Mouse (Mus musculus) limb, embryonic 15.5 days (tissue): Measurements from ENCODE around the gene Tcl1. TPM values are rescaled to one million over a fixed set of nuclear protein-coding genes. Genes with fewer than 3 reads are reported as not detected.
A peak's percentile ranks its signal among the peaks of the same experiment; 100 is the strongest.

ENCODE experiments used
- ATAC-seq: fragments of 200-750 bp; cut with Nextera tagmentation; 2 replicates; pipeline ENCODE4 v1.8.0; 2017; ENCODE audit warnings: low read depth, moderate TSS enrichment; ENCODE audit not compliant: insufficient number of reproducible peaks, low FRiP score, low TSS enrichment
- H3K27ac ChIP-seq: fragments of 300-500 bp; sonication (generic); 2 replicates; pipeline ENCODE4 v1.5.1; 2015; ENCODE audit warnings: moderate library complexity, mild to moderate bottlenecking, inconsistent platforms
- H3K27me3 ChIP-seq: fragments of 300-500 bp; sonication (generic); 2 replicates; pipeline ENCODE4 v1.6.1; 2015; ENCODE audit warnings: inconsistent platforms
- H3K36me3 ChIP-seq: fragments of 300-500 bp; sonication (generic); 2 replicates; pipeline ENCODE4 v1.6.1; 2015; ENCODE audit warnings: inconsistent platforms
- H3K4me1 ChIP-seq: fragments of 300-500 bp; sonication (generic); 2 replicates; pipeline ENCODE4 v1.6.1; 2015; ENCODE audit warnings: inconsistent platforms
- H3K4me2 ChIP-seq: fragments of 300-500 bp; sonication (generic); 2 replicates; pipeline ENCODE4 v1.6.1; 2015; ENCODE audit warnings: mild to moderate bottlenecking, inconsistent platforms
- H3K4me3 ChIP-seq: fragments of 300-500 bp; sonication (generic); 2 replicates; pipeline ENCODE4 v1.5.1; 2015; ENCODE audit warnings: mild to moderate bottlenecking, inconsistent platforms
- H3K9ac ChIP-seq: fragments of 300-500 bp; sonication (generic); 2 replicates; pipeline ENCODE4 v1.6.1; 2015; ENCODE audit warnings: inconsistent platforms
- H3K9me3 ChIP-seq: fragments of 300-500 bp; sonication (generic); 2 replicates; pipeline ENCODE4 v1.6.1; 2016; ENCODE audit warnings: inconsistent platforms
- WGBS: fragments of 180-500 bp; shearing (Covaris S2); methylation state at CpG from one replicate; pipeline ENCODE4 v1.1.7; 2015; 5-methylcytosine and 5-hydroxymethylcytosine counted together
- polyA plus RNA-seq: library from polyadenylated mRNA; unstranded; fragments of >200 nt; fragmentation: Nextera tagmentation; extraction: Ambion mirVana; gene quantifications from 2 replicates; pipeline ENCODE4 v1.2.1, GENCODE M21; 2015

The Tcl1 gene
- not detected in 2 replicates for polyA plus RNA-seq

- no peak for ATAC-seq
- no peaks in the 10 kb centered on the region for H3K27me3 ChIP-seq
- 85% methylated on average over 22 of the region's 22 CpGs for WGBS
- no peaks in the 10 kb centered on the region for H3K36me3 ChIP-seq
- no peak within 1 kb of the TSS for H3K9ac ChIP-seq
- no peaks in the 10 kb centered on the region for H3K9me3 ChIP-seq
- no peak within 1 kb of the TSS for H3K4me3 ChIP-seq
- H3K27ac ChIP-seq: no peak within 1 kb of the TSS
- H3K4me1 ChIP-seq: no peaks in the 10 kb centered on the region
- no peak within 1 kb of the TSS for H3K4me2 ChIP-seq
Observed at GRCm38 (mm10) chr12:105222601-105223319, at the start of gene Tcl1. Gene Tcl1, minus strand, starts transcription at chr12:105222793.

GRCm38 (mm10) chr12:105271016-105271965, 48.7 kb upstream of the Tcl1 start:
- no peaks in the 10 kb centered on the region for H3K4me1 ChIP-seq
- ATAC-seq: no peak
- no peak overlapping the region for H3K9ac ChIP-seq
- H3K27me3 ChIP-seq: no peaks in the 10 kb centered on the region
- H3K4me2 ChIP-seq: no peak overlapping the region
- no peak overlapping the region for H3K4me3 ChIP-seq
- no peaks in the 10 kb centered on the region for H3K36me3 ChIP-seq
- no peaks in the 10 kb centered on the region for H3K9me3 ChIP-seq
- 25% methylated on average over 17 of the region's 17 CpGs for WGBS
- no peak overlapping the region for H3K27ac ChIP-seq

- no peaks in the 10 kb centered on the region for H3K36me3 ChIP-seq
- H3K4me2 ChIP-seq: no peak overlapping the region
- H3K4me1 ChIP-seq: no peaks in the 10 kb centered on the region
- no peaks in the 10 kb centered on the region for H3K9me3 ChIP-seq
- ATAC-seq: no peak
- 79% methylated on average over 5 of the region's 5 CpGs for WGBS
- no peak overlapping the region for H3K27ac ChIP-seq
- no peak overlapping the region for H3K9ac ChIP-seq
- H3K27me3 ChIP-seq: no peaks in the 10 kb centered on the region
- H3K4me3 ChIP-seq: no peak overlapping the region
Observed at GRCm38 (mm10) chr12:105267076-105267475, 44.5 kb upstream of the Tcl1 start.

GRCm38 (mm10) chr12:105266096-105266495, 43.5 kb upstream of the Tcl1 start:
- no peak overlapping the region for H3K4me2 ChIP-seq
- no peak overlapping the region for H3K9ac ChIP-seq
- 6% methylated on average over 3 of the region's 3 CpGs for WGBS
- no peaks in the 10 kb centered on the region for H3K4me1 ChIP-seq
- H3K4me3 ChIP-seq: no peak overlapping the region
- H3K27me3 ChIP-seq: 0 out of 2 replicates have a peak, but pooled peaks cover 3% of the 10 kb centered on the region
- H3K27ac ChIP-seq: no peak overlapping the region
- no peak for ATAC-seq
- no peaks in the 10 kb centered on the region for H3K36me3 ChIP-seq
- no peaks in the 10 kb centered on the region for H3K9me3 ChIP-seq

GRCm38 (mm10) chr12:105259221-105259620, 36.6 kb upstream of the Tcl1 start:
- H3K27ac ChIP-seq: no peak overlapping the region
- 22% methylated on average over 4 of the region's 4 CpGs for WGBS
- no peaks in the 10 kb centered on the region for H3K4me1 ChIP-seq
- H3K36me3 ChIP-seq: no peaks in the 10 kb centered on the region
- H3K4me3 ChIP-seq: no peak overlapping the region
- H3K4me2 ChIP-seq: no peak overlapping the region
- H3K9me3 ChIP-seq: no peaks in the 10 kb centered on the region
- H3K27me3 ChIP-seq: 0 out of 2 replicates have a peak, but pooled peaks cover 3% of the 10 kb centered on the region
- H3K9ac ChIP-seq: no peak overlapping the region
- no peak for ATAC-seq

- no peaks in the 10 kb centered on the region for H3K36me3 ChIP-seq
- H3K9me3 ChIP-seq: no peaks in the 10 kb centered on the region
- H3K4me1 ChIP-seq: no peaks in the 10 kb centered on the region
- H3K4me3 ChIP-seq: no peak overlapping the region
- 0 out of 2 replicates have a peak, but pooled peaks cover 3% of the 10 kb centered on the region for H3K27me3 ChIP-seq
- H3K27ac ChIP-seq: no peak overlapping the region
- no peak overlapping the region for H3K9ac ChIP-seq
- 13% methylated on average over 9 of the region's 9 CpGs for WGBS
- no peak overlapping the region for H3K4me2 ChIP-seq
- ATAC-seq: no peak
Observed at GRCm38 (mm10) chr12:105258787-105259186, 36.2 kb upstream of the Tcl1 start.

- no peak overlapping the region for H3K4me2 ChIP-seq
- H3K4me3 ChIP-seq: no peak overlapping the region
- 91% methylated on average over 3 of the region's 3 CpGs for WGBS
- no peak overlapping the region for H3K9ac ChIP-seq
- ATAC-seq: peak; percentile 36; the same call in 1 of the 2 replicates
- no peak overlapping the region for H3K27ac ChIP-seq
- 0 out of 2 replicates have a peak, but pooled peaks cover 7% of the 10 kb centered on the region for H3K27me3 ChIP-seq
- H3K9me3 ChIP-seq: no peaks in the 10 kb centered on the region
- peaks cover 4% of the 10 kb centered on the region for H3K4me1 ChIP-seq
- no peaks in the 10 kb centered on the region for H3K36me3 ChIP-seq
Observed at GRCm38 (mm10) chr12:105253796-105254195, 31.2 kb upstream of the Tcl1 start.

GRCm38 (mm10) chr12:105248763-105249233, 26.2 kb upstream of the Tcl1 start:
- Histone ChIP-seq H3K4me3 (no peak overlapping the region), H3K9ac (no peak overlapping the region), H3K27me3 (0 out of 2 replicates have a peak, but pooled peaks cover 7% of the 10 kb centered on the region), H3K36me3 (no peaks in the 10 kb centered on the region), H3K9me3 (no peaks in the 10 kb centered on the region), H3K27ac (no peak overlapping the region), H3K4me1 (peaks cover 12% of the 10 kb centered on the region), H3K4me2 (peak overlapping the region; percentile 34)
- 4% methylated on average over 9 of the region's 9 CpGs for WGBS
- no peak for ATAC-seq

GRCm38 (mm10) chr12:105239060-105239459, 16.5 kb upstream of the Tcl1 start:
- H3K36me3 ChIP-seq: no peaks in the 10 kb centered on the region
- H3K27me3 ChIP-seq: no peaks in the 10 kb centered on the region
- ATAC-seq: no peak
- no peak overlapping the region for H3K27ac ChIP-seq
- no peaks in the 10 kb centered on the region for H3K9me3 ChIP-seq
- H3K4me3 ChIP-seq: no peak overlapping the region
- no peak overlapping the region for H3K9ac ChIP-seq
- WGBS: 87% methylated on average over 9 of the region's 9 CpGs
- no peaks in the 10 kb centered on the region for H3K4me1 ChIP-seq
- no peak overlapping the region for H3K4me2 ChIP-seq

GRCm38 (mm10) chr12:105235091-105235490, 12.5 kb upstream of the Tcl1 start:
- Histone ChIP-seq H3K27ac (no peak overlapping the region), H3K4me3 (no peak overlapping the region), H3K4me1 (no peaks in the 10 kb centered on the region), H3K27me3 (no peaks in the 10 kb centered on the region), H3K9ac (no peak overlapping the region), H3K36me3 (no peaks in the 10 kb centered on the region), H3K4me2 (no peak overlapping the region), H3K9me3 (no peaks in the 10 kb centered on the region)
- no peak for ATAC-seq
- WGBS: 76% methylated on average over 3 of the region's 3 CpGs

GRCm38 (mm10) chr12:105234362-105234761, 11.8 kb upstream of the Tcl1 start:
- no peak overlapping the region for H3K9ac ChIP-seq
- H3K36me3 ChIP-seq: no peaks in the 10 kb centered on the region
- no peak overlapping the region for H3K4me2 ChIP-seq
- H3K4me3 ChIP-seq: no peak overlapping the region
- H3K4me1 ChIP-seq: no peaks in the 10 kb centered on the region
- no peaks in the 10 kb centered on the region for H3K27me3 ChIP-seq
- no peak overlapping the region for H3K27ac ChIP-seq
- 64% methylated on average over 11 of the region's 11 CpGs for WGBS
- ATAC-seq: no peak
- H3K9me3 ChIP-seq: no peaks in the 10 kb centered on the region
